Mouse (Mus musculus) hindbrain, embryonic 10.5 days (tissue): ENCODE data around the gene Man2a1. TPM values are rescaled to one million over a fixed set of nuclear protein-coding genes. Genes with fewer than 3 reads are reported as not detected.

Experiments
- DNase-seq: peaks from one replicate; pipeline ENCODE4 v3.0.0-alpha.2; 2017; ENCODE audit warnings: low spot score
- H3K27ac ChIP-seq: fragments of 300-500 bp; sonication (generic); 2 replicates; pipeline ENCODE4 v1.5.1; 2016; ENCODE audit warnings: mild to moderate bottlenecking, moderate library complexity
- H3K27me3 ChIP-seq: fragments of 300-500 bp; sonication (generic); 2 replicates; pipeline ENCODE4 v1.6.1; 2016; ENCODE audit warnings: mild to moderate bottlenecking; ENCODE audit not compliant: poor library complexity, insufficient read depth, severe bottlenecking
- H3K36me3 ChIP-seq: fragments of 300-500 bp; sonication (generic); 2 replicates; pipeline ENCODE4 v1.6.1; 2016; ENCODE audit warnings: mild to moderate bottlenecking, moderate library complexity
- H3K4me1 ChIP-seq: fragments of 300-500 bp; sonication (generic); replicated peaks from 2 replicates; pipeline ENCODE4 v1.6.1; 2016; ENCODE audit warnings: mild to moderate bottlenecking
- H3K4me3 ChIP-seq: fragments of 300-500 bp; sonication (generic); 2 replicates; pipeline ENCODE4 v1.5.1; 2016; ENCODE audit warnings: mild to moderate bottlenecking, moderate library complexity
- H3K9me3 ChIP-seq: fragments of 300-500 bp; sonication (generic); 2 replicates; pipeline ENCODE4 v1.6.1; 2016; ENCODE audit warnings: mild to moderate bottlenecking, moderate library complexity
- WGBS: fragments of 180-500 bp; shearing (Covaris S2); methylation state at CpG from one replicate; pipeline ENCODE4 v1.1.7; 2016; 5-methylcytosine and 5-hydroxymethylcytosine counted together
- polyA plus RNA-seq: library from polyadenylated mRNA; unstranded; fragments of >200 nt; fragmentation: Nextera tagmentation; extraction: Ambion mirVana; gene quantifications from 2 replicates; pipeline ENCODE4 v1.2.1, GENCODE M21; 2016

The Man2a1 gene
- polyA plus RNA-seq, 1 experiment from 2014 or later = 3.2 TPM

GRCm38 (mm10) chr17:64689614-64690013, 89.1 kb downstream of the Man2a1 start:
- Histone ChIP-seq H3K4me1 (no peaks in the 10 kb centered on the region), H3K27ac (no peak overlapping the region), H3K27me3 (no peaks in the 10 kb centered on the region), H3K4me3 (no peak overlapping the region), H3K36me3 (peaks cover 44% of the 10 kb centered on the region), H3K9me3 (peaks cover 17% of the 10 kb centered on the region; the same call in 1 of the 2 replicates)
- DNase-seq = no peak
- WGBS = 96% methylated on average over 3 of the region's 3 CpGs

GRCm38 (mm10) chr17:64697277-64697831, 96.8 kb downstream of the Man2a1 start:
- 87% methylated on average over 10 of the region's 10 CpGs for WGBS
- Histone ChIP-seq H3K4me3 (no peak overlapping the region), H3K9me3 (no peaks in the 10 kb centered on the region), H3K4me1 (no peaks in the 10 kb centered on the region), H3K27me3 (no peaks in the 10 kb centered on the region), H3K27ac (no peak overlapping the region), H3K36me3 (peaks cover 8% of the 10 kb centered on the region)
- no peak for DNase-seq

GRCm38 (mm10) chr17:64698516-64698915, 98.0 kb downstream of the Man2a1 start:
- no peak overlapping the region for H3K4me3 ChIP-seq
- DNase-seq = no peak
- 92% methylated on average over 8 of the region's 8 CpGs for WGBS
- peaks cover 4% of the 10 kb centered on the region for H3K27me3 ChIP-seq
- H3K36me3 ChIP-seq = peaks cover 8% of the 10 kb centered on the region
- H3K4me1 ChIP-seq = peaks cover 4% of the 10 kb centered on the region; the same call in 1 of the 2 replicates
- no peak overlapping the region for H3K27ac ChIP-seq
- H3K9me3 ChIP-seq = no peaks in the 10 kb centered on the region

GRCm38 (mm10) chr17:64703649-64704230, 103.2 kb downstream of the Man2a1 start:
- Histone ChIP-seq H3K36me3 (no peaks in the 10 kb centered on the region), H3K27ac (no peak overlapping the region), H3K9me3 (no peaks in the 10 kb centered on the region), H3K4me3 (no peak overlapping the region), H3K4me1 (peaks cover 20% of the 10 kb centered on the region), H3K27me3 (peaks cover 28% of the 10 kb centered on the region)
- DNase-seq = no peak
- WGBS = 90% methylated on average over 4 of the region's 4 CpGs

GRCm38 (mm10) chr17:64707529-64707928, 107.0 kb downstream of the Man2a1 start:
- Histone ChIP-seq H3K9me3 (no peaks in the 10 kb centered on the region), H3K27me3 (peaks cover 40% of the 10 kb centered on the region), H3K36me3 (peaks cover 7% of the 10 kb centered on the region; the same call in 1 of the 2 replicates), H3K4me3 (no peak overlapping the region), H3K4me1 (peaks cover 20% of the 10 kb centered on the region), H3K27ac (no peak overlapping the region)
- 74% methylated on average over 6 of the region's 6 CpGs for WGBS
- no peak for DNase-seq

GRCm38 (mm10) chr17:64716318-64716717, 115.8 kb downstream of the Man2a1 start:
- peaks cover 5% of the 10 kb centered on the region; the same call in 1 of the 2 replicates for H3K4me1 ChIP-seq
- peak; percentile 5 for DNase-seq
- no peaks in the 10 kb centered on the region for H3K9me3 ChIP-seq

GRCm38 (mm10) chr17:64719760-64720159, 119.2 kb downstream of the Man2a1 start:
- H3K4me1 ChIP-seq = peaks cover 5% of the 10 kb centered on the region; the same call in 1 of the 2 replicates
- DNase-seq = no peak
- no peaks in the 10 kb centered on the region for H3K9me3 ChIP-seq

More at GRCm38 (mm10) chr17:64716318-64716717, 115.8 kb downstream of the Man2a1 start:
- peaks cover 18% of the 10 kb centered on the region; the same call in 1 of the 2 replicates for H3K36me3 ChIP-seq
- no peak overlapping the region for H3K27ac ChIP-seq
- H3K4me3 ChIP-seq = no peak overlapping the region
- 80% methylated on average over 4 of the region's 4 CpGs for WGBS
- no peaks in the 10 kb centered on the region for H3K27me3 ChIP-seq

GRCm38 (mm10) chr17:64721112-64721511, 120.6 kb downstream of the Man2a1 start:
- H3K27me3 ChIP-seq = no peaks in the 10 kb centered on the region
- H3K4me3 ChIP-seq = no peak overlapping the region
- H3K9me3 ChIP-seq = no peaks in the 10 kb centered on the region
- no peaks in the 10 kb centered on the region for H3K36me3 ChIP-seq
- 91% methylated on average over 5 of the region's 5 CpGs for WGBS
- H3K4me1 ChIP-seq = peaks cover 5% of the 10 kb centered on the region; the same call in 1 of the 2 replicates
- no peak overlapping the region for H3K27ac ChIP-seq
- no peak for DNase-seq

More at GRCm38 (mm10) chr17:64719760-64720159, 119.2 kb downstream of the Man2a1 start:
- WGBS = 63% methylated on average over 5 of the region's 5 CpGs
- Histone ChIP-seq H3K27ac (no peak overlapping the region), H3K27me3 (no peaks in the 10 kb centered on the region), H3K4me3 (no peak overlapping the region), H3K36me3 (peaks cover 7% of the 10 kb centered on the region; the same call in 1 of the 2 replicates)

- no peak for DNase-seq
- Histone ChIP-seq H3K27me3 (no peaks in the 10 kb centered on the region), H3K36me3 (0 out of 2 replicates have a peak, but pooled peaks cover 3% of the 10 kb centered on the region), H3K9me3 (no peaks in the 10 kb centered on the region), H3K27ac (no peak overlapping the region), H3K4me1 (no peaks in the 10 kb centered on the region), H3K4me3 (no peak overlapping the region)
- 94% methylated on average over 1 of the region's 1 CpGs for WGBS
These were observed 122.6 kb downstream of the Man2a1 start for GRCm38 (mm10) chr17:64723162-64723561.

GRCm38 (mm10) chr17:64725214-64725613, 124.7 kb downstream of the Man2a1 start:
- 91% methylated on average over 3 of the region's 3 CpGs for WGBS
- DNase-seq = no peak
- Histone ChIP-seq H3K9me3 (no peaks in the 10 kb centered on the region), H3K27ac (no peak overlapping the region), H3K36me3 (0 out of 2 replicates have a peak, but pooled peaks cover 3% of the 10 kb centered on the region), H3K4me3 (no peak overlapping the region), H3K4me1 (no peaks in the 10 kb centered on the region), H3K27me3 (no peaks in the 10 kb centered on the region)

- H3K36me3 ChIP-seq = 0 out of 2 replicates have a peak, but pooled peaks cover 3% of the 10 kb centered on the region
- WGBS = 92% methylated on average over 7 of the region's 7 CpGs
- H3K9me3 ChIP-seq = no peaks in the 10 kb centered on the region
- no peaks in the 10 kb centered on the region for H3K4me1 ChIP-seq
- no peak overlapping the region for H3K27ac ChIP-seq
- no peaks in the 10 kb centered on the region for H3K27me3 ChIP-seq
- no peak for DNase-seq
- H3K4me3 ChIP-seq = no peak overlapping the region
These were observed 125.5 kb downstream of the Man2a1 start for GRCm38 (mm10) chr17:64726032-64726431.

- H3K27ac ChIP-seq = no peak overlapping the region
- H3K36me3 ChIP-seq = peaks cover 43% of the 10 kb centered on the region
- 95% methylated on average over 4 of the region's 4 CpGs for WGBS
- H3K27me3 ChIP-seq = no peaks in the 10 kb centered on the region
- H3K4me1 ChIP-seq = no peaks in the 10 kb centered on the region
- no peaks in the 10 kb centered on the region for H3K9me3 ChIP-seq
- DNase-seq = no peak
- no peak overlapping the region for H3K4me3 ChIP-seq
These were observed 135.0 kb downstream of the Man2a1 start for GRCm38 (mm10) chr17:64735492-64735891.

GRCm38 (mm10) chr17:64737918-64738317, 137.4 kb downstream of the Man2a1 start:
- DNase-seq = no peak
- H3K36me3 ChIP-seq = peaks cover 67% of the 10 kb centered on the region
- H3K27ac ChIP-seq = no peak overlapping the region
- H3K27me3 ChIP-seq = no peaks in the 10 kb centered on the region
- no peak overlapping the region for H3K4me3 ChIP-seq
- H3K4me1 ChIP-seq = no peaks in the 10 kb centered on the region
- 87% methylated on average over 1 of the region's 1 CpGs for WGBS
- no peaks in the 10 kb centered on the region for H3K9me3 ChIP-seq
